Mouse (Mus musculus) small intestine, adult 2 months (tissue): Measurements from ENCODE around the gene Pja2. TPM values are rescaled to one million over a fixed set of nuclear protein-coding genes. Genes with fewer than 3 reads are reported as not detected.
"Not testable (repeated sequence)": the region's sequence is repeated elsewhere in the genome, so short reads cannot be mapped to it uniquely, and the experiment has no call there.

ENCODE experiments used
- H3K27ac ChIP-seq: fragments of 200-500 bp; 2 replicates; pipeline ENCODE4 v1.5.1; 2012; ENCODE audit warnings: low read depth, low read length, control low read depth, inconsistent platforms; ENCODE audit not compliant: insufficient read depth
- H3K27me3 ChIP-seq: fragments of 200-500 bp; 2 replicates; pipeline ENCODE4 v1.6.1; 2012; ENCODE audit warnings: mild to moderate bottlenecking, moderate library complexity, low read length, inconsistent platforms; ENCODE audit not compliant: control insufficient read depth, insufficient read depth
- H3K36me3 ChIP-seq: fragments of 200-500 bp; 2 replicates; pipeline ENCODE4 v1.6.1; 2012; ENCODE audit warnings: mild to moderate bottlenecking, low read length, control low read depth, inconsistent platforms; ENCODE audit not compliant: control insufficient read depth, insufficient read depth
- H3K4me1 ChIP-seq: fragments of 200-500 bp; 2 replicates; pipeline ENCODE4 v1.6.1; 2012; ENCODE audit warnings: low read length, inconsistent platforms, mixed read lengths; ENCODE audit not compliant: control insufficient read depth, insufficient read depth, insufficient read length
- H3K4me3 ChIP-seq: fragments of 200-500 bp; 2 replicates; pipeline ENCODE4 v1.5.1; 2012; ENCODE audit warnings: low read depth, mild to moderate bottlenecking, control low read depth, inconsistent platforms, low read length, moderate library complexity
- CTCF ChIP-seq: fragments of 200-500 bp; IDR thresholded peaks from 2 replicates; pipeline ENCODE4 v1.5.1; 2012; ENCODE audit warnings: low read depth, mild to moderate bottlenecking, control low read depth, inconsistent platforms, low read length, moderate library complexity, mixed read lengths; ENCODE audit not compliant: insufficient replicate concordance, insufficient read length; ENCODE audit errors: extremely low read depth
- POLR2A ChIP-seq: fragments of 200-500 bp; IDR thresholded peaks from 2 replicates; pipeline ENCODE4 v1.6.1; 2012; ENCODE audit warnings: low read depth, mild to moderate bottlenecking, control low read depth, inconsistent platforms, low read length, moderate library complexity
- WGBS: fragments of 180-500 bp; shearing (Covaris S2); methylation state at CpG from one replicate; pipeline ENCODE4 v1.1.7; 2018; 5-methylcytosine and 5-hydroxymethylcytosine counted together
- polyA plus RNA-seq: library from polyadenylated mRNA; depleted of rRNA; stranded (reverse); fragments of >200 nt; gene quantifications from 2 replicates; pipeline ENCODE4 v1.2.3, GENCODE M21; 2012

Gene Pja2
- polyA plus RNA-seq, 1 experiment, result 6.4 TPM

DNA sequence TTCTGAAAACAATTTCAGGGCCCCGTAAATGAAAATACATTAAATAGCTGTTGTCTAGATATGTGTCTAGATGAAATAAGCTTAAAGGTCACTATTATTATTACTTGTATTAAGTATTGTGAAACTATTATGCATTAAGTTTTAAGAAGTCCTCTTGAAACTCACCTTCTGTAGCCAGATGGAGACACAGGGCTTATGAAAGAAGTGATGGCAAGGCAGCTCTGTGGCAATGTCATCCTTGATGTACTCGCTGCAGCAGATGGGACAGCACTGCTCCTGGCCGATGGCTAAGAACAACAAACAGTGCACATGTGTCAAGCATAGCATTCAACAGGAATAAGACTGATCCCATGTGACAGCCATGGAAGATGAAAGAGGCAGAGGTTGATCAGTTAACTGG lies 44.9 kb downstream of the Pja2 start:
- H3K27me3 ChIP-seq, result no peaks in the 10 kb centered on the region
- TF ChIP-seq CTCF (no peak), POLR2A (no peak)
- peaks cover 39% of the 10 kb centered on the region for H3K36me3 ChIP-seq
- WGBS, result 91% methylated on average over 3 of the region's 3 CpGs
- H3K4me3 ChIP-seq, result no peak overlapping the region
- no peak overlapping the region for H3K27ac ChIP-seq
- H3K4me1 ChIP-seq, result no peaks in the 10 kb centered on the region

- H3K4me1 ChIP-seq, H3K27ac ChIP-seq, H3K4me3 ChIP-seq, H3K27me3 ChIP-seq: not testable (repeated sequence)
- H3K36me3 ChIP-seq, result peaks cover 29% of the 10 kb centered on the region
- WGBS, result 80% methylated on average over 3 of the region's 3 CpGs
Measured at GRCm38 (mm10) chr17:64281368-64281767, 50.3 kb downstream of the Pja2 start.

DNA sequence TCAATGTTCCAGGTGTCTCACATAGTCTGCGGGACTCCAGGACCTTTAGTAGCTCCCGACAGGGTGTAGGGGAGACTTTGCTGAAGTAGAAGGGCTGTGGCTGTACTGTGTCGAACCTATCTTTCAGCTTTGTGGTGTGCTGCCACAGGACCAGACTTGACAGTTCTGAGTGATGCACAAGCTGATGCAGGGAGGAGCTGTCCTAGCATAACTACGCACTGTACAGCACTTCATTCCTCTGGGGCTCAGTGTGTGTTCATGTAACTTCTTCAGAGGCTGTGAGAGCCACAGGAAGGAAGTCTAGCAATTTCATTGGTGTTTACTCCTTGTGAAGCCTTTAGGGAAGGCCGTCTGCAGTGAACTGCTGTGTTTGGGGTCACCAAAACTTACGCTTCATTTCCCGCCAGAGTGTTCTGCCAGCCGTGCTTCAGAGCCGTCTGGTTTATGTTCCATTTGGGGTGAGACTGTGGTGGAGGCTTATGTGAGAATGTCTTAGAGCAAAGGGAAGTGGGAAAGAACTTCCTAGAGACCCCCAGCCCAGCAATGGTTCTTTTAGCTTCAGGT lies 54.0 kb downstream of the Pja2 start:
- WGBS, result 82% methylated on average over 9 of the region's 9 CpGs
- no peaks in the 10 kb centered on the region for H3K27me3 ChIP-seq
- peaks cover 6% of the 10 kb centered on the region for H3K36me3 ChIP-seq
- H3K4me3 ChIP-seq, result no peak overlapping the region
- H3K27ac ChIP-seq, result no peak overlapping the region
- H3K4me1 ChIP-seq, result no peaks in the 10 kb centered on the region
- TF ChIP-seq CTCF (no peak), POLR2A (no peak)

GRCm38 (mm10) chr17:64276666-64277065 lies 55.0 kb downstream of the Pja2 start:
- WGBS, result 83% methylated on average over 5 of the region's 5 CpGs
- H3K27me3 ChIP-seq, result no peaks in the 10 kb centered on the region
- no peak overlapping the region for H3K4me3 ChIP-seq
- peaks cover 6% of the 10 kb centered on the region for H3K36me3 ChIP-seq
- TF ChIP-seq CTCF (no peak), POLR2A (no peak)
- no peaks in the 10 kb centered on the region for H3K4me1 ChIP-seq
- no peak overlapping the region for H3K27ac ChIP-seq

DNA sequence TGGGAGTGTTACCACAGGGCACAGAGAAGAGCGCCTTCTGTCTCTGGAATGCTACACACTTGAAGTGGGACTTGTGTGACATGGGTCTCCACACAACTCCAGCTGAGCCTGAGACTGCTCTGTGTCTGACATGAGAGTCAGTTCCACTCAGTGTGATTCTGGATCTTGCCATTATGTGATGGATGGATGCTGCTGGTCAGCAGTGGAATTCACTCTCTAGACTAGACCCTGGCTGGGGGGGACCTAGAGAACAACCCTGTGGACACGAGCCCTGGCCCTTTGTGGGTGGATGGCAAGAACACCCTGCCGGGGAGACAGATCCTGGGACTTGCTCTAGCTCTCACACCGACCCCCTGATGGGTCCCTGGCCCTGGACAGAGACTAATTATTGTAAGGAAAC lies 56.5 kb downstream of the Pja2 start:
- TF ChIP-seq POLR2A (no peak), CTCF (no peak)
- Histone ChIP-seq H3K36me3 (peaks cover 3% of the 10 kb centered on the region), H3K4me3 (no peak overlapping the region), H3K4me1 (no peaks in the 10 kb centered on the region), H3K27me3 (no peaks in the 10 kb centered on the region), H3K27ac (no peak overlapping the region)
- WGBS, result 90% methylated on average over 4 of the region's 4 CpGs

DNA sequence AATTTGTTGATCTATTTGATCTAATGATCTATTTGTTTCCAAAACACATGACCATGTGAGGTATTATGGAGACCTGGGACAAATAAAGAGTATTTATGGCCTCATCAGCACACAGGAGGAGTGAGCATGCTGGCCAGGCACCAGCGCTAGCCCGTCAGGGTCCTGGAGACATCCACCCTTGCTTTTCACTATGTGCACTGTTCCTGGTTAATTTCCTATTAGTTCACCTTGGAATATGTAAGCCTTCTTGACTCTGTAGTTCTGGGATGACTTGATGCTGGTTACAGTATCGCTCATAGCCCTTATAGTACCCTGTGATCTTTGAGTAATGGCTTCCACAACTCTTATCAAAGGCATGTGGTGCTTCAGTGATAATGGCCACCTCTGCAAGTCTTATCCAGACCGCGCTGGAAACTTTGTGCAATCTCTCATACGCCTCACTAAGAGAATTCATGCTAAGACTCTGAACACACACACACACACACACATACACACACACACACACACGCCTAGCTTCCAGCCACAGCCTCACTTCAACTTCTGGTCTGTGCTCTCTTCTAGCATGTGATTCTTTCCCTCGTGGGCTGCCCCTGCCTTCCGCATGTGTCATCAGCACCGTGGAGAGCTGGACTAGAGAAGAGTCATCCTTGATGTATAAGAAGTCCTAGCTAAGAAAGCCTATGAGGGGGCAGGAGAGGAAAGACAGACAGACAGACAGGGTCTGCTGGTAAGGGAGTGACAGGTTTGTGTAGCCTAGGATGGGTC lies 57.2 kb downstream of the Pja2 start:
- no peaks in the 10 kb centered on the region; the same call in 1 of the 2 replicates for H3K4me1 ChIP-seq
- H3K27me3 ChIP-seq, result no peaks in the 10 kb centered on the region
- peaks cover 3% of the 10 kb centered on the region; the same call in 1 of the 2 replicates for H3K36me3 ChIP-seq
- H3K27ac ChIP-seq, result no peak overlapping the region
- TF ChIP-seq POLR2A (no peak), CTCF (no peak)
- H3K4me3 ChIP-seq, result no peak overlapping the region
- 89% methylated on average over 10 of the region's 10 CpGs for WGBS

- WGBS, result 80% methylated on average over 1 of the region's 1 CpGs
- no peaks in the 10 kb centered on the region for H3K27me3 ChIP-seq
- no peak for TF ChIP-seq CTCF
- no peak for TF ChIP-seq POLR2A
- H3K4me1 ChIP-seq, result no peaks in the 10 kb centered on the region
- H3K36me3 ChIP-seq, result no peaks in the 10 kb centered on the region
- H3K27ac ChIP-seq, result no peak overlapping the region
- H3K4me3 ChIP-seq, result no peak overlapping the region
Measured at GRCm38 (mm10) chr17:64260571-64260970, 71.1 kb downstream of the Pja2 start.
